Mouse (Mus musculus) midbrain, embryonic 11.5 days (tissue): ENCODE measurements at regions not wholly inside any gene's neighbourhood (a gene's known extent, or its start where the extent isn't known, plus 50 kb on each side); places are given as distances from the start of the nearest gene placed in this dataset.

Experiments used
- ATAC-seq: fragments of 200-750 bp; cut with Nextera tagmentation; 2 replicates; pipeline ENCODE4 v1.8.0; 2017; ENCODE audit warnings: moderate TSS enrichment, moderate library complexity; ENCODE audit not compliant: low FRiP score
- DNase-seq: peaks from one replicate; pipeline ENCODE4 v3.0.0; 2015; ENCODE audit warnings: low spot score; ENCODE audit errors: missing footprints
- H3K27ac ChIP-seq: fragments of 300-500 bp; sonication (generic); 2 replicates; pipeline ENCODE4 v1.5.1; 2014; ENCODE audit warnings: low read depth, low read length
- H3K27me3 ChIP-seq: fragments of 300-500 bp; sonication (generic); 2 replicates; pipeline ENCODE4 v1.6.1; 2014; ENCODE audit warnings: mild to moderate bottlenecking, low read length, moderate library complexity, mixed read lengths; ENCODE audit not compliant: control insufficient read depth, insufficient read depth
- H3K36me3 ChIP-seq: fragments of 300-500 bp; sonication (generic); 2 replicates; pipeline ENCODE4 v1.6.1; 2014; ENCODE audit warnings: mild to moderate bottlenecking, low read length, moderate library complexity, mixed read lengths; ENCODE audit not compliant: control insufficient read depth, insufficient read depth
- H3K4me1 ChIP-seq: fragments of 300-500 bp; sonication (generic); 2 replicates; pipeline ENCODE4 v1.6.1; 2014; ENCODE audit warnings: low read length; ENCODE audit not compliant: control insufficient read depth, insufficient read depth
- H3K4me2 ChIP-seq: fragments of 300-500 bp; sonication (generic); 2 replicates; pipeline ENCODE4 v1.6.1; 2014; ENCODE audit warnings: mild to moderate bottlenecking, moderate library complexity
- H3K4me3 ChIP-seq: fragments of 300-500 bp; sonication (generic); 2 replicates; pipeline ENCODE4 v1.5.1; 2014; ENCODE audit warnings: low read depth, low read length
- H3K9ac ChIP-seq: fragments of 300-500 bp; sonication (generic); 2 replicates; pipeline ENCODE4 v1.6.1; 2014; ENCODE audit warnings: low read length
- H3K9me3 ChIP-seq: fragments of 300-500 bp; sonication (generic); 2 replicates; pipeline ENCODE4 v1.6.1; 2016; ENCODE audit warnings: low read length; ENCODE audit not compliant: control insufficient read depth
- WGBS: fragments of 180-500 bp; shearing (Covaris S2); extraction: QIAGEN DNeasy Blood & Tissue Kit; methylation state at CpG from one replicate; pipeline ENCODE4 v1.1.7; 2014; 5-methylcytosine and 5-hydroxymethylcytosine counted together

DNA sequence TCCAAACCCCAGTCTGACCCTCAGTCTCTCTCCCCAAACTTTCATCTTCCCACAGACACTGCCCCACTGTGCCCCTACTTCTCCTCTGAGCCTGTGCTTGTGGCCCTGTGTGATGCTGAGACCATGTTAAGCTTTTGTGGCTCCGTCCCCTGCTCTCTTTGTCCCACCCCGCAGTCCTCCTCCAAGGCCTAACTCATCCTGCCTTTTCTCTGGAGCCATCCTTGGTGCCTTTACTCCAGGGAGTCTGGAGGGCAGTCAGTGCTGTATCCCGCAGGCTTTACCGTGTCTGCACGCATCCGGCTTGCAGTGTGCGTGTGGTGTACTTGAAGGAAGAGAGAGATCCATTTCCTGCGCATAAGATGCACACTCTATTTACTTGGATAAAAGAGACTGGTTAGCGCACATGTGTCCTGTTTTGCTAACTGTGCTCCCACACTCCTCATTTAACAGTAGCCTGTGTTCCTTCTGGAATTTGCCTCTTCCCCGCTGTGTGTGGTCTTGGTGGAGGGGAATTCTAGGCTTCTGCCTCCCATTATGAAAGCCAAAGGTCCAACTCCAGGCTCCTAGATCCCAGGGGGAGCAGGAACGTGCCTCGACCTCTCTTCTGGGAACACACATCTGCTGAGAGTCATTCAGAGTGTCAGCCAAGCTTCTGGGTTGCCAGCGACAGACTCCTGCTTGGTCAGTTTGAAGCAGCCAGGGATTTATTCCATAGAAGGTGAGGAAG is 230.5 kb upstream of the Zmiz1 start:
- H3K27me3 ChIP-seq: no peaks in the 10 kb centered on the region
- H3K4me3 ChIP-seq: no peak overlapping the region
- whole genome bisulfite sequencing: 76% methylated on average over 13 of the region's 13 CpGs
- no peaks in the 10 kb centered on the region for H3K36me3 ChIP-seq
- peaks cover 24% of the 10 kb centered on the region for H3K4me1 ChIP-seq
- no peak overlapping the region for H3K27ac ChIP-seq
- ATAC-seq (no peak), DNase-seq (no peak)
- H3K9ac ChIP-seq: no peak overlapping the region
- no peaks in the 10 kb centered on the region for H3K9me3 ChIP-seq
- H3K4me2 ChIP-seq: no peak overlapping the region

DNA sequence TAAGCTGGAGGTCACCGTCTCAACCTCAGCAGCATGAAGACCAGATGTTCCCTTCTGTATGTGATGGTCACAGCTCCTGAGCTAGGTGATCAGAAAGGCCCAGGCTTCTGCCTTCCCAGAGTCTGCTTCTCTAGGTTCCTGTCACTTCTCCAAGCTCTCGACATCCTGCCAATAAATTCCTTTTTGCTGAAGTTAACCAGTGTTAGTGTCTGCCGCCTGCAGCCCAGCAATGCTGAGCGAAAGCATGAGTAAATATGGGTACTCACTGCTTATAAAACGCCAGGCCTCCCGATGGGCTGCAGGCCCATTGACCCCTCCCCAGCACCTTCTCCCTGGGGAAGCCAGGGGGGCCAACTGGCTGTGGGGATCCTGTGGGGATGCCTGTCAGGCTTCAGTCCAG is 229.4 kb upstream of the Zmiz1 start:
- Histone ChIP-seq H3K27me3 (no peaks in the 10 kb centered on the region), H3K27ac (no peak overlapping the region), H3K36me3 (no peaks in the 10 kb centered on the region), H3K9me3 (no peaks in the 10 kb centered on the region), H3K4me3 (no peak overlapping the region), H3K9ac (no peak overlapping the region), H3K4me2 (no peak overlapping the region), H3K4me1 (peaks cover 22% of the 10 kb centered on the region)
- WGBS: 61% methylated on average over 6 of the region's 6 CpGs
- ATAC-seq: no peak
- DNase-seq: no peak

DNA sequence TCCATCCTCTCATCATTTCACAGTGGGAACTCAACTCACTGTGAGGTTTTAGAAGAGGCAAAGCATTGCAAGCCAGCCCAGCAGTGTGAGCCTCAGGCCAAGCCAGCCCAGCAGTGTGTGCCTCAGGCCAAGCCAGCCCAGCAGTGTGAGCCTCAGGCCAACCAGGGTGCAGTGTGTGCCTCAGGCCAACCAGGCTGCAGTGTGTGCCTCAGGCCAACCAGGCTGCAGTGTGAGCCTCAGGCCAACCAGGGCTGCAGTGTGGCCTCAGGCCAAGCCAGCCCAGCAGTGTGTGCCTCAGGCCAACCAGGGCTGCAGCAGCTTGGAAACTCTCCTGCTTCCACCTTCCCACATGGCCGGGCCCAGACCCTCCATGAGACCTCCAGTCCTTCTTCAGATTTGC is 227.1 kb upstream of the Zmiz1 start:
- Histone ChIP-seq H3K4me3 (no peak overlapping the region), H3K4me2 (no peak overlapping the region), H3K36me3 (no peaks in the 10 kb centered on the region), H3K9ac (no peak overlapping the region), H3K9me3 (no peaks in the 10 kb centered on the region), H3K4me1 (peaks cover 10% of the 10 kb centered on the region), H3K27me3 (no peaks in the 10 kb centered on the region), H3K27ac (no peak overlapping the region)
- DNase-seq (no peak), ATAC-seq (no peak)
- 65% methylated on average over 1 of the region's 1 CpGs for WGBS

DNA sequence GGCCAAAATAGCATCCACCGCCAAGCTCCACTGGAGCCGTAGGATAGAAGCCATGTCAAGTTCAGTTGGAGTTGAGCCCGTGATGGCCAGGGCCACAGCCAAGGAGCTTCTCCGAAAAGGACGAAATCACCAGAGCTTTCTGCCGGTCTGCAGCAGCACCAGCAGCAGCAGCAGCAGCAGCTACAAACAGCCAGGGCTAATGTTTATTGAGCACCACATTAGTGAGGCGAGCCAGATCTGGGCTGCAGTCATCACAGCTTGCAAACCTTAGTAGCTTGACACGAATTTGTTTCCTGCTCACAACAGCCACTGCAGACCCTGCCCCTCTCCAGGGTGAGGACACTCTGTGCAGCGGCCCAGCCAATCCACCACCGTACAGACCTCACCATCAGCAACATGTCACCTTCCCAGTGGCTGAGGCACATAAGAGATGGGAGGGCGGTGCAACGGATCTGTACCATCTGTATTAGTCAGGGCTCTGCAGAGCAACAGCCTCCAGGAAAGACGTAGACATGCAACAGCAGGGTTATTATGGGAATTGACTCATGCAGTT is 222.5 kb upstream of the Zmiz1 start:
- Histone ChIP-seq H3K4me3 (no peak overlapping the region), H3K9me3 (no peaks in the 10 kb centered on the region), H3K9ac (no peak overlapping the region), H3K4me2 (no peak overlapping the region), H3K27ac (no peak overlapping the region), H3K4me1 (0 out of 2 replicates have a peak, but pooled peaks cover 4% of the 10 kb centered on the region), H3K36me3 (no peaks in the 10 kb centered on the region), H3K27me3 (no peaks in the 10 kb centered on the region)
- WGBS: 89% methylated on average over 13 of the region's 13 CpGs
- DNase-seq: no peak
- no peak for ATAC-seq

DNA sequence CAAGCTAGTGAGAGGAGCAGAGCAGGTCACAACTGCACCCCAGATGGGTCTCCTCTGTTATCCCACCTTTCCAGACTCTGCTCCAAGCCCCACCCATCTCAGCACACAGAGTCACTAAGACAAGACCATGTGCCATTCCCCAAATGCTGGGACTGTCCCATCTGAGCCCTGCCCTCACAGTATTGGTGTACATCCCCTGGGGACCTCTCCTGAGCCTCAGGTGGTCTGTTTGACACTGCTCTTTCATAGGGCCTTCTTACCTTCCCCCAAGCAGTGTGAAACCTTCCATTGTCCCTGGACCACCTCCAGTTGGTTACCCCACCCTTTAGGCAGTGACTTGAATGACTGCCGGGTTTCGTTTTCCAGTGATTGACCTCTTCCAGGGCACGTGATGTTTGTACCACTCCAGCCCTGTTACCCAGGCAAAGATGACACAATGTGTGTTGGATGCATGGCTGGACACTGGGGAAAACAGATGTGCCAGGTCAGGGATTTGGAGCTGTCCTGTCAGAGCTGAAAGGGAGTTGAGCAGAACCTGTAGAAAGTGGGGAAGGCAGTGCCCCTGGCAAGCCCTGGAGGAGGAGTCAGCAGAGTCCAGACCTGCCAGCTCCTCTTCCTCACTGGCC is 219.5 kb upstream of the Zmiz1 start:
- ATAC-seq (no peak), DNase-seq (no peak)
- WGBS: 71% methylated on average over 3 of the region's 3 CpGs
- H3K4me2 ChIP-seq: no peak overlapping the region
- no peaks in the 10 kb centered on the region for H3K36me3 ChIP-seq
- H3K9ac ChIP-seq: no peak overlapping the region
- H3K27ac ChIP-seq: no peak overlapping the region
- H3K9me3 ChIP-seq: no peaks in the 10 kb centered on the region
- H3K27me3 ChIP-seq: no peaks in the 10 kb centered on the region
- 0 out of 2 replicates have a peak, but pooled peaks cover 4% of the 10 kb centered on the region for H3K4me1 ChIP-seq
- no peak overlapping the region for H3K4me3 ChIP-seq

DNA sequence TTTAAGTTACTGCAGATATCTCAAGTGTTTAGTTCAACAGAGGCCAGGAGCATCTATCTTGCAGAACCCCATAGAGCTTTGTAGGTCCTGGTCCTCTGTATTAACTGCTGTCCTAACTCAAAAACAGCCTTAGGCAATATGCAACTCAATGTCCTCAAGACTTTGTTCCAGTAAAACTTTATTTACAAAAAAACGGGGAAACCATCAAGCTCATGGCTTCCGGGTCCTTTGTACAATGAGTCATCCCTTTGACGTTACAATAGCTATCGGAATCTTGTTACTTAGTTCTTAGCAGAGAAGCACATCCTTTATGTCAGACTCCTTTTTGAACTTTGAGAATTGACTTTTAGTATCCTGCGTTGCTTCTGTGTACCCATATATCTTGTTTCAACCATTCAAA is 216.2 kb upstream of the Zmiz1 start:
- Histone ChIP-seq H3K4me1 (no peaks in the 10 kb centered on the region), H3K36me3 (no peaks in the 10 kb centered on the region), H3K4me3 (no peak overlapping the region), H3K27me3 (no peaks in the 10 kb centered on the region), H3K4me2 (no peak overlapping the region), H3K9ac (no peak overlapping the region), H3K27ac (no peak overlapping the region), H3K9me3 (no peaks in the 10 kb centered on the region)
- 92% methylated on average over 5 of the region's 5 CpGs for WGBS
- no peak for DNase-seq
- ATAC-seq: no peak

DNA sequence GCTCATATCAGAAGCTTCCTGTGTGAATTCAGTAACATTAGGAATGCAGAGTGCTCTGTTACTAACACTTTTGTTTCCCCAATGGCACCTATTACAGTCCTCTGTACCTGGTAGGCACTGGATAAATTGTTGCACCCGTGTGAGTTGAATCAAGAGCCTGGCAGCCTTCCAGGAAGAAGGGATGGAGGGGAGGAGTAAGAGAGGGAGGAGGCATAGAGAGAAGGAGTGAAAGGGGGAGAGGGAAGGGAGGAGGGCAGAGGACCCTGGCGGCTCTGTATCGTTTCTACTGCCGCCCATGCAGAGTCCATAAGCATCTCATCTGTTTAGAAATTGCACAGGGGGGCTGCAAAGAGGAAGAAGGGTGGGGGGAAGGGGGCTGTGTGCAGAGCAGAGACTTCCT is 215.7 kb upstream of the Zmiz1 start:
- Histone ChIP-seq H3K4me2 (no peak overlapping the region), H3K27ac (no peak overlapping the region), H3K4me3 (no peak overlapping the region), H3K9ac (no peak overlapping the region), H3K4me1 (no peaks in the 10 kb centered on the region), H3K9me3 (no peaks in the 10 kb centered on the region), H3K27me3 (no peaks in the 10 kb centered on the region), H3K36me3 (no peaks in the 10 kb centered on the region)
- 46% methylated on average over 4 of the region's 4 CpGs for WGBS
- ATAC-seq: no peak
- DNase-seq: no peak

DNA sequence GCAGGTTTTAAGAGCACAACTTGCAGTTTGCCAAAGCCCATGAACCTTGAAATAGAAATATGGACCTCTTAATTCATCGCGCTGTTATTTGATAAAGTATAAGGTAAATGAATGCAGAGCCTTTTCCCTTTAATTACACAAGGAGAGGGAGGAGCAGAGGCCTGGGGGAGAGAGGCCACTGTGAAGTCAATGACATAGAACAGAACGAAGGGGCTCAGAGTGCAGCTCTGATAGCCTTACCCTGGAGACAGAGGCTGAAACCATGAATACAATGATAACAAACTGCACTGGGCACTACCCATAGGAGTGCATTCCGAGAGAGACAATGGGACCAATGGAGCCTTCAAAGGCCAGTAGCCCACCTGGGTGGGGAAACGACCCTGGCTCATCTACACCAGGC is 215.3 kb upstream of the Zmiz1 start:
- WGBS: 75% methylated on average over 5 of the region's 5 CpGs
- no peak for DNase-seq
- Histone ChIP-seq H3K27me3 (no peaks in the 10 kb centered on the region), H3K27ac (no peak overlapping the region), H3K4me2 (no peak overlapping the region), H3K4me1 (no peaks in the 10 kb centered on the region), H3K9ac (no peak overlapping the region), H3K9me3 (no peaks in the 10 kb centered on the region), H3K4me3 (no peak overlapping the region), H3K36me3 (no peaks in the 10 kb centered on the region)
- no peak for ATAC-seq

DNA sequence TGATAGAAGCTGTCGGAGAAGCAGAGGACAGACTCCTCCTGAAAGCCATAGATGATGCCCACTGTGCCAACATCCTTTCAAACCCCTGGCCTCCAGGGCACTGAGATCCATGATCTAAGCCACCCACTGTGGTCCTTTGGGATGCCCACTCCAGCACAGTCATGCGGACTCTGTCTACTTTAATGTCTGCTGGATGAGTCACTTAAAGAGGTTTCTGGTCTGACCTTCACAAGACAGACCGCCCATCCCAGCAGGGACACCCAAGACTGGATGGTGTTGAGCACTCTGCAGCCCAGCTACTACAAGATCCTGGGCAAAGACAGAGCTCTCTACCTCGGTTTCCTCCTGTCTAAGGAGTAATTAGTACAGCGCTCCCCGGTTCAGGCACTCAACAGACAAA is 214.1 kb upstream of the Zmiz1 start:
- H3K4me1 ChIP-seq: no peaks in the 10 kb centered on the region
- no peak overlapping the region for H3K9ac ChIP-seq
- no peaks in the 10 kb centered on the region for H3K27me3 ChIP-seq
- no peak overlapping the region for H3K4me2 ChIP-seq
- 89% methylated on average over 6 of the region's 6 CpGs for WGBS
- no peaks in the 10 kb centered on the region for H3K9me3 ChIP-seq
- H3K27ac ChIP-seq: no peak overlapping the region
- ATAC-seq (no peak), DNase-seq (peak; percentile 33)
- no peak overlapping the region for H3K4me3 ChIP-seq
- H3K36me3 ChIP-seq: no peaks in the 10 kb centered on the region
